Mouse (Mus musculus): ENCODE measurements around the gene Exd2. TPM values are rescaled to one million over a fixed set of nuclear protein-coding genes. Genes with fewer than 3 reads are reported as not detected.
"Not testable (repeated sequence)": the region's sequence is repeated elsewhere in the genome, so short reads cannot be mapped to it uniquely, and the experiment has no call there.

The Exd2 gene
- polyA plus RNA-seq, 1 experiment from 2014 or later: 34.4 TPM

GRCm38 (mm10) chr12:80437051-80437675 is 25.7 kb upstream of the Exd2 start:
- no peak for ATAC-seq (ENCODE audit: insufficient number of reproducible peaks, insufficient read depth, low FRiP score, low read depth)
- peaks cover under 1% of the 10 kb centered on the region; the same call in 1 of the 2 replicates for H3K36me3 ChIP-seq (ENCODE audit: control insufficient read depth, insufficient read depth, low read length)
- H3K4me1 ChIP-seq (ENCODE audit: control insufficient read depth, insufficient read depth, low read length): peaks cover 14% of the 10 kb centered on the region
- H3K9ac ChIP-seq (replicated peaks; ENCODE audit: low read depth, low read length): peak overlapping the region; percentile 90; the same call in 1 of the 2 replicates
- peak overlapping the region; percentile 91 for H3K4me3 ChIP-seq (ENCODE audit: low read depth, low read length)
- H3K9me3 ChIP-seq (ENCODE audit: control insufficient read depth, low read depth, low read length): no peaks in the 10 kb centered on the region
- no peaks in the 10 kb centered on the region for H3K27me3 ChIP-seq (ENCODE audit: control insufficient read depth, insufficient read depth, low read length)
- peak overlapping the region; percentile 56 for H3K4me2 ChIP-seq (replicated peaks; ENCODE audit: low read depth, low read length)
- 41% methylated on average over 4 of the region's 4 CpGs for WGBS
- peak overlapping the region; percentile 95; the same call in 1 of the 2 replicates for H3K27ac ChIP-seq (ENCODE audit: low read length)

- H3K4me1 ChIP-seq (ENCODE audit: control insufficient read depth, insufficient read depth, low read length): 0 out of 2 replicates have a peak, but pooled peaks cover 3% of the 10 kb centered on the region
- H3K4me2 ChIP-seq (replicated peaks; ENCODE audit: low read depth, low read length): no peak overlapping the region
- H3K4me3 ChIP-seq (ENCODE audit: low read depth, low read length): no peak overlapping the region
- no peaks in the 10 kb centered on the region for H3K36me3 ChIP-seq (ENCODE audit: control insufficient read depth, insufficient read depth, low read length)
- no peak overlapping the region for H3K9ac ChIP-seq (replicated peaks; ENCODE audit: low read depth, low read length)
- no peak overlapping the region for H3K27ac ChIP-seq (ENCODE audit: low read length)
- H3K9me3 ChIP-seq (ENCODE audit: control insufficient read depth, low read depth, low read length): no peaks in the 10 kb centered on the region
- no peak for ATAC-seq (ENCODE audit: insufficient number of reproducible peaks, insufficient read depth, low FRiP score, low read depth)
- WGBS: 81% methylated on average over 2 of the region's 2 CpGs
- H3K27me3 ChIP-seq (ENCODE audit: control insufficient read depth, insufficient read depth, low read length): no peaks in the 10 kb centered on the region
Measured at GRCm38 (mm10) chr12:80440957-80441356, 21.9 kb upstream of the Exd2 start.

- H3K9me3 ChIP-seq (ENCODE audit: control insufficient read depth, low read depth, low read length): no peaks in the 10 kb centered on the region
- no peak overlapping the region for H3K4me2 ChIP-seq (replicated peaks; ENCODE audit: low read depth, low read length)
- no peaks in the 10 kb centered on the region for H3K4me1 ChIP-seq (ENCODE audit: control insufficient read depth, insufficient read depth, low read length)
- H3K9ac ChIP-seq (replicated peaks; ENCODE audit: low read depth, low read length): no peak overlapping the region
- WGBS: 83% methylated on average over 9 of the region's 9 CpGs
- no peak for ATAC-seq (ENCODE audit: insufficient number of reproducible peaks, insufficient read depth, low FRiP score, low read depth)
- H3K27ac ChIP-seq (ENCODE audit: low read length): no peak overlapping the region
- H3K27me3 ChIP-seq (ENCODE audit: control insufficient read depth, insufficient read depth, low read length): no peaks in the 10 kb centered on the region
- H3K36me3 ChIP-seq (ENCODE audit: control insufficient read depth, insufficient read depth, low read length): no peaks in the 10 kb centered on the region
- no peak overlapping the region for H3K4me3 ChIP-seq (ENCODE audit: low read depth, low read length)
Measured at GRCm38 (mm10) chr12:80444525-80445109, 18.3 kb upstream of the Exd2 start.

GRCm38 (mm10) chr12:80453506-80453905 is 9.4 kb upstream of the Exd2 start:
- ATAC-seq (ENCODE audit: insufficient number of reproducible peaks, insufficient read depth, low FRiP score, low read depth): no peak
- 71% methylated on average over 1 of the region's 1 CpGs for WGBS
- no peaks in the 10 kb centered on the region for H3K9me3 ChIP-seq (ENCODE audit: control insufficient read depth, low read depth, low read length)
- no peaks in the 10 kb centered on the region for H3K27me3 ChIP-seq (ENCODE audit: control insufficient read depth, insufficient read depth, low read length)
- no peaks in the 10 kb centered on the region for H3K4me1 ChIP-seq (ENCODE audit: control insufficient read depth, insufficient read depth, low read length)
- H3K4me2 ChIP-seq (replicated peaks; ENCODE audit: low read depth, low read length): no peak overlapping the region
- H3K27ac ChIP-seq (ENCODE audit: low read length): no peak overlapping the region
- H3K36me3 ChIP-seq (ENCODE audit: control insufficient read depth, insufficient read depth, low read length): no peaks in the 10 kb centered on the region
- no peak overlapping the region for H3K4me3 ChIP-seq (ENCODE audit: low read depth, low read length)
- no peak overlapping the region for H3K9ac ChIP-seq (replicated peaks; ENCODE audit: low read depth, low read length)

- H3K4me1 ChIP-seq (ENCODE audit: control insufficient read depth, insufficient read depth, low read length): no peaks in the 10 kb centered on the region
- H3K27ac ChIP-seq (ENCODE audit: low read length): no peak overlapping the region
- no peak overlapping the region for H3K4me3 ChIP-seq (ENCODE audit: low read depth, low read length)
- H3K9ac ChIP-seq (replicated peaks; ENCODE audit: low read depth, low read length): no peak overlapping the region
- H3K36me3 ChIP-seq (ENCODE audit: control insufficient read depth, insufficient read depth, low read length): no peaks in the 10 kb centered on the region
- ATAC-seq (ENCODE audit: insufficient number of reproducible peaks, insufficient read depth, low FRiP score, low read depth): no peak
- H3K27me3 ChIP-seq (ENCODE audit: control insufficient read depth, insufficient read depth, low read length): no peaks in the 10 kb centered on the region
- H3K4me2 ChIP-seq (replicated peaks; ENCODE audit: low read depth, low read length): no peak overlapping the region
- WGBS: 64% methylated on average over 5 of the region's 5 CpGs
- H3K9me3 ChIP-seq (ENCODE audit: control insufficient read depth, low read depth, low read length): no peaks in the 10 kb centered on the region
Measured at GRCm38 (mm10) chr12:80458033-80458432, 4.9 kb upstream of the Exd2 start.

GRCm38 (mm10) chr12:80462292-80462896 is 501 bp upstream of the Exd2 start:
- WGBS: 7% methylated on average over 10 of the region's 10 CpGs
- not testable (repeated sequence) for H3K36me3 ChIP-seq (ENCODE audit: control insufficient read depth, insufficient read depth, low read length); H3K27me3 ChIP-seq (ENCODE audit: control insufficient read depth, insufficient read depth, low read length); H3K9me3 ChIP-seq (ENCODE audit: control insufficient read depth, low read depth, low read length); H3K9ac ChIP-seq (replicated peaks; ENCODE audit: low read depth, low read length); ATAC-seq (ENCODE audit: insufficient number of reproducible peaks, insufficient read depth, low FRiP score, low read depth); H3K4me1 ChIP-seq (ENCODE audit: control insufficient read depth, insufficient read depth, low read length)
- Histone ChIP-seq H3K4me2 (replicated peaks; ENCODE audit: low read depth, low read length) (peak overlapping the region; percentile 72), H3K27ac (ENCODE audit: low read length) (0 out of 2 replicates have a peak overlapping the region, but pooled peaks have one; percentile 71), H3K4me3 (ENCODE audit: low read depth, low read length) (peak overlapping the region; percentile 65)

GRCm38 (mm10) chr12:80463666-80464269 is 873 bp downstream of the Exd2 start:
- H3K36me3 ChIP-seq (ENCODE audit: control insufficient read depth, insufficient read depth, low read length): no peaks in the 10 kb centered on the region
- H3K9me3 ChIP-seq (ENCODE audit: control insufficient read depth, low read depth, low read length): no peaks in the 10 kb centered on the region
- ATAC-seq (ENCODE audit: insufficient number of reproducible peaks, insufficient read depth, low FRiP score, low read depth): no peak
- peak overlapping the region; percentile 72 for H3K4me2 ChIP-seq (replicated peaks; ENCODE audit: low read depth, low read length)
- H3K9ac ChIP-seq (replicated peaks; ENCODE audit: low read depth, low read length): peak overlapping the region; percentile 49; the same call in 1 of the 2 replicates
- H3K4me3 ChIP-seq (ENCODE audit: low read depth, low read length): peak overlapping the region; percentile 65
- H3K27ac ChIP-seq (ENCODE audit: low read length): peak overlapping the region; percentile 71
- H3K27me3 ChIP-seq (ENCODE audit: control insufficient read depth, insufficient read depth, low read length): no peaks in the 10 kb centered on the region
- H3K4me1 ChIP-seq (ENCODE audit: control insufficient read depth, insufficient read depth, low read length): peaks cover 3% of the 10 kb centered on the region; the same call in 1 of the 2 replicates
- WGBS: 6% methylated on average over 17 of the region's 17 CpGs

GRCm38 (mm10) chr12:80470206-80470605 is 7.3 kb downstream of the Exd2 start:
- WGBS: 86% methylated on average over 2 of the region's 2 CpGs
- Histone ChIP-seq H3K27me3 (ENCODE audit: control insufficient read depth, insufficient read depth, low read length) (no peaks in the 10 kb centered on the region), H3K4me3 (ENCODE audit: low read depth, low read length) (no peak overlapping the region), H3K4me2 (replicated peaks; ENCODE audit: low read depth, low read length) (no peak overlapping the region), H3K9ac (replicated peaks; ENCODE audit: low read depth, low read length) (no peak overlapping the region), H3K9me3 (ENCODE audit: control insufficient read depth, low read depth, low read length) (no peaks in the 10 kb centered on the region), H3K27ac (ENCODE audit: low read length) (no peak overlapping the region), H3K36me3 (ENCODE audit: control insufficient read depth, insufficient read depth, low read length) (no peaks in the 10 kb centered on the region), H3K4me1 (ENCODE audit: control insufficient read depth, insufficient read depth, low read length) (no peaks in the 10 kb centered on the region)
- ATAC-seq (ENCODE audit: insufficient number of reproducible peaks, insufficient read depth, low FRiP score, low read depth): no peak
